Mouse (Mus musculus): ENCODE results near the gene Ccdc92b. TPM values are rescaled to one million over a fixed set of nuclear protein-coding genes. Genes with fewer than 3 reads are reported as not detected.

Gene Ccdc92b
- polyA plus RNA-seq, 1 experiment from 2014 or later, result 1.5 TPM

DNA sequence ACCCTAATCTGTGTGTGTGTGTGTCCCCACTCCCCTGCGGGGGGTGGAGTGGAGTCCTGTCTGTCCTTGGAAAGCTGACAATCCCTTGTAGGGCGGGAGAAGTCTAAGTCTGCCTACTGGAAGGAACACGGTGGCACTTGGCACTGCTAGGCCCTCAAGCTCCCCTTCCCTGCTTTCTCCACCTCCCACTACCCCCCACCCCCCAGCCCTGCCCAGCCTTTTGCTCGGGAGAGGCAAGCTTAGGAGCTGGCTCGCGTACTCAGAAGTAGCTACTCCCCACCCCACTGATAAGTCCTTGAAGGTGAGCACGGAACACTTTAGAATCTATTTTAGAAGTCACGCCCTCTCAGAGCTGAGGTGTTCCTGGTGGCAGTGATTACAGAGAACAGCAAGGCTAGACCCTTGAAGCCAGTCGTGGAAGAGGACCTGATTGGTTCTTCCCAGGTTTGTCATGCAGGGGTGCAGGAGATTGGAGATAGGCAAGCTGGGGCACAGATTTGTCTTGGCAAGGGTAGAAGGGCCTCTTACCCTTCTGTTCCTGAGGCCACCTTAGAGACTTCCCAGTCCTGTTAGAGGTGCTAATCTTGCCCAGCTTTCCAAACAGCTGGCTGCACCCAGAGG, 19.5 kb downstream of the Ccdc92b start:
- Histone ChIP-seq H3K9me3 (no peaks in the 10 kb centered on the region), H3K9ac (no peak overlapping the region), H3K27ac (peak overlapping the region; percentile 94), H3K36me3 (no peaks in the 10 kb centered on the region), H3K4me2 (peak overlapping the region; percentile 88), H3K27me3 (replicated peaks) (0 out of 2 replicates have a peak, but pooled peaks cover 7% of the 10 kb centered on the region), H3K4me1 (peaks cover 18% of the 10 kb centered on the region), H3K4me3 (replicated peaks) (peak overlapping the region; percentile 83)
- ATAC-seq (ENCODE audit: insufficient read depth, low FRiP score, low read depth), result peak; percentile 61
- WGBS, result 11% methylated on average over 9 of the region's 9 CpGs

DNA sequence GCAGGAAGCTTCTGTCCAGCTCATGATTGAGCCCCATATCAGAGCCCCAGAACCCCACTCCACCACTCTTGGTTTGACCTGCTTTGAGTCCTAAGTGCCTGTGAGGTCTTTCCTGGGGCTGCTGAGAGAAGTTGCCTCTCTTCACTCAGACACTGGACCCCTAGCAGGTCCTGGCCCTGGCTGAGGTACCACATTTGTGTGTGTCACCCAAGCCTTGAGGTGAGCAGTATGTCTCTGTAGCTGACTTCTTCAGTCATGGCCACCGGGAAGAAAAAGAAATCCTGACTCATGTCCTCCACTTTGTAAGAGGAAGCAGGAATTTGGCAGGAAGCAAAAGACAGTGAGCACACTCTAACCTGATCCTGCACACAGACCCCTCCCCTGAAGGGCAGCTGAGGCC, 20.2 kb downstream of the Ccdc92b start:
- Histone ChIP-seq H3K4me1 (peaks cover 18% of the 10 kb centered on the region), H3K4me2 (0 out of 2 replicates have a peak overlapping the region, but pooled peaks have one; percentile 88), H3K9me3 (no peaks in the 10 kb centered on the region), H3K27me3 (replicated peaks) (0 out of 2 replicates have a peak, but pooled peaks cover 7% of the 10 kb centered on the region), H3K36me3 (no peaks in the 10 kb centered on the region), H3K9ac (no peak overlapping the region), H3K27ac (peak overlapping the region; percentile 94), H3K4me3 (replicated peaks) (no peak overlapping the region)
- 50% methylated on average over 1 of the region's 1 CpGs for WGBS
- ATAC-seq (ENCODE audit: insufficient read depth, low FRiP score, low read depth), result no peak

DNA sequence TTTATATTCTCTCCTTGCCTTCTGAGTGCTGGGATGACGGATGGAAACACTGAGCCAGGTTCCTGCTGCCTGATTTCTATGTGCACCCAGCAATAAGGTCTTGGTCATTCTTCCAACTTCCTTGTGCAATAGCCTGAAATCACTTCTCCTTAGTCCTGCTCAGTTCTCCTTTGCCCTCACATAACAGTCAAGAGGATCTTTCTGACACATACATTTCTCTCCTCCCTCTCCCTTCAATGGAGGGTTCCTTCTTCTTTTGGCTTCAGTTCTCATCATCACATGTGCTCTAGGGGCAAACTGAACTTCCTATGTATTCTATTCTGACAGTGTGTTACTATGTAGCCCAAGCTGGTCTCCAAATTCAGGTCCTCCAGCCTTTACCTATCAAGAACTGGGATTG, 28.6 kb downstream of the Ccdc92b start:
- Histone ChIP-seq H3K4me2 (no peak overlapping the region), H3K36me3 (no peaks in the 10 kb centered on the region), H3K27me3 (replicated peaks) (no peaks in the 10 kb centered on the region), H3K9ac (no peak overlapping the region), H3K4me1 (peaks cover 25% of the 10 kb centered on the region), H3K27ac (peak overlapping the region; percentile 82; the same call in 1 of the 2 replicates), H3K9me3 (no peaks in the 10 kb centered on the region), H3K4me3 (replicated peaks) (no peak overlapping the region)
- 100% methylated on average over 1 of the region's 1 CpGs for WGBS
- ATAC-seq (ENCODE audit: insufficient read depth, low FRiP score, low read depth), result no peak

DNA sequence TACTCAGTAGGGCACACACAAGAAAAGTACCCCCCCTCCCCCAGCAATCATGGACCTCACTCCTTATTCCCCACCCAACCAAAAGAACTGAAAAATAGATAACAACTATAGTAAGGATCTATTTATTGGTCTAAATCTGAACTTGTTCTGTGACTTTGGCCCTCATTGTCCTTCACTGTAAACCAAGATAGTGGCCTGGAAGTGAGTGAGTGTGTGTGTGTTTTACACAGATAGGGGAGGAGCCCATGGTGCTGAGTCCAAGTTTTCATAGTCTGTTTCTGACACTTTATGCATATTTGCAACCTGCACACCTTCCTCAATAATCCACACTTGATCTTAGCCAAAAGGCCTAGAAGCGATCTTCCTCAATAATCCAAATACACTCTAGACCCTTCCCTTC, 29.3 kb downstream of the Ccdc92b start:
- Histone ChIP-seq H3K27ac (peak overlapping the region; percentile 82), H3K4me1 (peaks cover 33% of the 10 kb centered on the region), H3K4me3 (replicated peaks) (peak overlapping the region; percentile 99), H3K4me2 (peak overlapping the region; percentile 85), H3K27me3 (replicated peaks) (no peaks in the 10 kb centered on the region), H3K36me3 (no peaks in the 10 kb centered on the region), H3K9ac (no peak overlapping the region; the same call in 1 of the 2 replicates), H3K9me3 (no peaks in the 10 kb centered on the region)
- WGBS, result 4% methylated on average over 1 of the region's 1 CpGs
- peak; percentile 16; the same call in 1 of the 2 replicates for ATAC-seq (ENCODE audit: insufficient read depth, low FRiP score, low read depth)

DNA sequence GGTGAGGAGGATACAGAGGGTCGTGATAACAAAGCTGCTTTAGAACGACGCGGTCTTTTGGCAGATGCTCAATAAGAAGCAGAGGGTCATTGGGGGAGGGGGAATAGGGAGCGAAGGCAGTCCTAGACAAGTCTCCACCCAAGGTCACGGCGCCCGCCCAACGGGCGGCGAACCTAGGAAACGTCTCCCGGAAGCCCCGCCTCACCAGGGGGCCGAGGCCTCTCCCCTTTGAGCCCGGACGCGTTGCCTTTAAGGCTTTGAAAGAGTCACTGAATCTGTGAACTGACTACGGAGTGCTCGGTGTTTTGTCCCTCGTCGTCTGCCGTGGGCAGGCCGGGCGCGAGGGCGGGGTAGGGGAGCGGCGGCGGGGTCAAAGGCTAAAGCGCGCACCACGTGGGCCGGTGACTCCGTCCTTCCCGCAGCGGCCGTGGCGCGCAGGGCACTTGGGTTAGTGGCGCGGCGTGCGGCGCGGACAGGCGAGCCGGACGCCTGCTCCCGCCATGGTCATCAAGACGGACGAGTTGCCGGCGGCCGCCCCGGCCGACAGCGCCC, 29.8 kb downstream of the Ccdc92b start, which contains the start of gene Cluh:
Gene Cluh (plus strand): TSS at position 401 of the 552 bp plus-strand sequence.
- H3K9me3 ChIP-seq, result no peaks in the 10 kb centered on the region
- peaks cover 33% of the 10 kb centered on the region for H3K4me1 ChIP-seq
- no peaks in the 10 kb centered on the region for H3K36me3 ChIP-seq
- H3K27ac ChIP-seq, result peak within 1 kb of the TSS; percentile 82
- H3K4me3 ChIP-seq (replicated peaks), result peak within 1 kb of the TSS; percentile 99
- peak within 1 kb of the TSS; percentile 85 for H3K4me2 ChIP-seq
- no peaks in the 10 kb centered on the region for H3K27me3 ChIP-seq (replicated peaks)
- H3K9ac ChIP-seq, result peak within 1 kb of the TSS; percentile 89
- ATAC-seq (ENCODE audit: insufficient read depth, low FRiP score, low read depth), result peak; percentile 91
- WGBS, result under 1% methylated on average over 58 of the region's 58 CpGs

- H3K4me1 ChIP-seq, result peaks cover 33% of the 10 kb centered on the region
- H3K36me3 ChIP-seq, result no peaks in the 10 kb centered on the region
- no peaks in the 10 kb centered on the region for H3K27me3 ChIP-seq (replicated peaks)
- H3K9ac ChIP-seq, result peak overlapping the region; percentile 89
- H3K27ac ChIP-seq, result peak overlapping the region; percentile 82
- H3K4me3 ChIP-seq (replicated peaks), result peak overlapping the region; percentile 99
- 1% methylated on average over 52 of the region's 53 CpGs for WGBS
- peak; percentile 45 for ATAC-seq (ENCODE audit: insufficient read depth, low FRiP score, low read depth)
- H3K4me2 ChIP-seq, result peak overlapping the region; percentile 85
- no peaks in the 10 kb centered on the region for H3K9me3 ChIP-seq
Measured at GRCm38 (mm10) chr11:74649647-74650551, 30.5 kb downstream of the Ccdc92b start.

- WGBS, result 40% methylated on average over 4 of the region's 4 CpGs
- Histone ChIP-seq H3K9me3 (no peaks in the 10 kb centered on the region), H3K4me2 (peak overlapping the region; percentile 85), H3K36me3 (no peaks in the 10 kb centered on the region), H3K4me3 (replicated peaks) (peak overlapping the region; percentile 99), H3K27ac (peak overlapping the region; percentile 82; the same call in 1 of the 2 replicates), H3K9ac (no peak overlapping the region), H3K27me3 (replicated peaks) (no peaks in the 10 kb centered on the region), H3K4me1 (peaks cover 33% of the 10 kb centered on the region)
- ATAC-seq (ENCODE audit: insufficient read depth, low FRiP score, low read depth), result no peak
Measured at GRCm38 (mm10) chr11:74650576-74651100, 31.2 kb downstream of the Ccdc92b start.

GRCm38 (mm10) chr11:74652791-74653191, 33.4 kb downstream of the Ccdc92b start:
- Histone ChIP-seq H3K4me1 (peaks cover 33% of the 10 kb centered on the region), H3K36me3 (peaks cover 9% of the 10 kb centered on the region), H3K27me3 (replicated peaks) (no peaks in the 10 kb centered on the region), H3K27ac (no peak overlapping the region; the same call in 1 of the 2 replicates), H3K9ac (no peak overlapping the region), H3K9me3 (no peaks in the 10 kb centered on the region), H3K4me2 (no peak overlapping the region), H3K4me3 (replicated peaks) (no peak overlapping the region)
- WGBS, result 83% methylated on average over 4 of the region's 4 CpGs
- no peak for ATAC-seq (ENCODE audit: insufficient read depth, low FRiP score, low read depth)

DNA sequence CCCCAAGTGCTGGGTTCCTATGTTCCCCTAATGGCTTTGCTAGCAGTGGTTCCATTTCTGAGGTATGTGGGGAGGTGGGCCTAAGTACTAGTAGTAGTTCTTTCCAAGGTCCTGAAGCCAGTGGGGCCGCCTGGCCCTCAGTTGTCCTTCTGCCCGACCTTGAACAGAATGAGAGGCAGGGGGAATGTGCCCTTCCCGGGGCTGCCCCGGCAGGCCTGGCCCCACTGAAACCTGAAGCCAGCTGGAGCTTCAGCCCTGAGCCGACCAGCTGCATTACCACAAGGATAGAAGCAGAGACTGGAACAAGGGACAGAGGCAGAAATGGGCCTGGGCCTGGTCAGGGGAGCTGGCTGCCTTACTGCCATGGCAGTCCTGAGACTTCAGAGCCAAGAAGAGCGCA, 34.0 kb downstream of the Ccdc92b start:
- no peak overlapping the region for H3K27ac ChIP-seq
- peaks cover 12% of the 10 kb centered on the region for H3K36me3 ChIP-seq
- no peak for ATAC-seq (ENCODE audit: insufficient read depth, low FRiP score, low read depth)
- no peaks in the 10 kb centered on the region for H3K27me3 ChIP-seq (replicated peaks)
- H3K4me1 ChIP-seq, result peaks cover 33% of the 10 kb centered on the region
- no peak overlapping the region for H3K4me3 ChIP-seq (replicated peaks)
- WGBS, result 52% methylated on average over 6 of the region's 6 CpGs
- no peak overlapping the region for H3K4me2 ChIP-seq
- no peaks in the 10 kb centered on the region for H3K9me3 ChIP-seq
- no peak overlapping the region for H3K9ac ChIP-seq

DNA sequence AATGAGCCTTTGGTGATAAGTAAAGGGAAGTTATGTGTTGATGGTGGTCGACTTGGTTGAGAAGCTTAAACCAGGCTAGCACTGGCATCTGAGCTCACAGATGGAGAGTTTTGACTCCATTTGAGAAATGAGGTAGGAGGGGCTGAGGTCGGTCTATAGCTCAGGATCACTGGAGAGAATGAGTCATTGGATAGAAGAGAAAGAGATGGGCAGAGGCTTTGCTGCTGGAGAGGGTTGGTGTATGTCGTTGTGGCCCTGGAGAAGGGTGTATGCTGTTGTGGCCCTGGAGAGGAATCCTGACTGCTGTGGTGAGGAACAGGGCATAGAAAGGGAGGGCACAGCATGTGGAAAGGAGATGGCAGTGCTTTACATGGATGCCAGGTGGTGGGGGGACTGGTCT, 36.5 kb downstream of the Ccdc92b start:
- Histone ChIP-seq H3K9me3 (no peaks in the 10 kb centered on the region), H3K36me3 (peaks cover 27% of the 10 kb centered on the region), H3K4me2 (no peak overlapping the region), H3K27ac (no peak overlapping the region), H3K4me3 (replicated peaks) (no peak overlapping the region), H3K4me1 (peaks cover 24% of the 10 kb centered on the region), H3K27me3 (replicated peaks) (no peaks in the 10 kb centered on the region), H3K9ac (no peak overlapping the region)
- 76% methylated on average over 3 of the region's 3 CpGs for WGBS
- no peak for ATAC-seq (ENCODE audit: insufficient read depth, low FRiP score, low read depth)

DNA sequence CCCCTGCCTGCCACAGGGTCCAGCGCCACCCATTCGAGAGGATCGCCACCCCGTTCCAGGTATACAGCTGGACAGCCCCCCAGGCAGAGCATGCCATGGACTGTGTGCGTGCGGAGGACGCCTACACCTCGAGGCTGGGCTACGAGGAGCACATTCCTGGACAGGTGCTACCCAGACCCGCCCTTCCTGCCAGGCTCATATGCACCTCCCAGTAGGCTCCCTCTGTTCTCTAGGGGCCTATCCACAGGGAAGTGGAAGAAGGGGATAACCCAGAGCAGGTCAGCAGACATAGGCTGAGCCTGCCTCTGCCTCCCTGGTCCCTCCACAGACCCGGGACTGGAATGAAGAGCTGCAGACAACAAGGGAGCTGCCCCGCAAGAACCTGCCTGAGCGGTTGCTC, 40.9 kb downstream of the Ccdc92b start:
- ATAC-seq (ENCODE audit: insufficient read depth, low FRiP score, low read depth), result no peak
- no peak overlapping the region for H3K27ac ChIP-seq
- WGBS, result 92% methylated on average over 13 of the region's 13 CpGs
- no peak overlapping the region for H3K4me2 ChIP-seq
- H3K27me3 ChIP-seq (replicated peaks), result no peaks in the 10 kb centered on the region
- H3K9ac ChIP-seq, result no peak overlapping the region
- H3K4me3 ChIP-seq (replicated peaks), result no peak overlapping the region
- H3K36me3 ChIP-seq, result peaks cover 65% of the 10 kb centered on the region
- H3K4me1 ChIP-seq, result no peaks in the 10 kb centered on the region
- no peaks in the 10 kb centered on the region for H3K9me3 ChIP-seq

Measured in stomach, embryonic 15.5 days (tissue).